In genomic region chr5:35737231-35737901, GRCm38 (mm10) we compare ENCODE assay signal across 9 mouse cellular contexts. TPM values are rescaled to one million over a fixed set of nuclear protein-coding genes. Genes with fewer than 3 reads are reported as not detected.
DNase-seq lines count a peak whose midpoint lies in the region; ATAC-seq lines count a peak whose summit lies in the region.
"Had no signal": no experiment of that assay in that cellular context is flagged by ENCODE, and none has a peak within 500 bp of the region (broad histone marks: within the 10 kb centered on the region; RNA-seq: fewer than 3 reads in every experiment).

No protein-coding gene starts in this region.

- H3K4me1 ChIP-seq in midbrain, embryonic 14.5 days (ENCODE audit: control insufficient read depth, insufficient read depth, low read length): no peaks in the 10 kb centered on the region
- no peaks in the 10 kb centered on the region for H3K4me1 ChIP-seq in midbrain, embryonic 15.5 days
- peaks cover 57% of the 10 kb centered on the region for H3K4me1 ChIP-seq in heart, embryonic 10.5 days

- H3K9me3 ChIP-seq in midbrain, embryonic 14.5 days (ENCODE audit: control insufficient read depth, low read length): no peaks in the 10 kb centered on the region
- H3K9me3 ChIP-seq in midbrain, embryonic 15.5 days: no peaks in the 10 kb centered on the region
- H3K9me3 ChIP-seq in heart, embryonic 10.5 days: no peaks in the 10 kb centered on the region
- H3K9me3 ChIP-seq: embryonic facial prominence, embryonic 12.5 days had no signal

- no peak overlapping the region for H3K4me2 ChIP-seq in midbrain, embryonic 14.5 days (ENCODE audit: low read length)
- no peak overlapping the region for H3K4me2 ChIP-seq in midbrain, embryonic 15.5 days
- H3K4me2 ChIP-seq: embryonic facial prominence, embryonic 12.5 days had no signal

- H3K9ac ChIP-seq in midbrain, embryonic 14.5 days (replicated peaks; ENCODE audit: low read length): no peak overlapping the region
- no peak overlapping the region for H3K9ac ChIP-seq in midbrain, embryonic 15.5 days
- H3K9ac ChIP-seq: embryonic facial prominence, embryonic 12.5 days had no signal

- H3K27ac ChIP-seq in midbrain, embryonic 14.5 days (replicated peaks; ENCODE audit: low read depth, low read length): no peak overlapping the region
- no peak overlapping the region for H3K27ac ChIP-seq in midbrain, embryonic 15.5 days
- peak overlapping the region; percentile 69 for H3K27ac ChIP-seq in heart, embryonic 10.5 days
- H3K27ac ChIP-seq: embryonic facial prominence, embryonic 12.5 days had no signal

- DNase-seq in midbrain, embryonic 14.5 days: peak; percentile 32
- no peak for DNase-seq in heart, embryonic 10.5 days (ENCODE audit: low spot score)
- DNase-seq in kidney, adult 8-10 months: peak; percentile 84 to 87
- peak; percentile 30 for DNase-seq in retina, postnatal 7 days (ENCODE audit: low read depth, low spot score)
- DNase-seq in left cerebral cortex, adult 9 months (ENCODE audit: low spot score in 2 of 2): no peak

- no peak for ATAC-seq in midbrain, embryonic 14.5 days (ENCODE audit: low FRiP score, low TSS enrichment)
- no peak for ATAC-seq in midbrain, embryonic 15.5 days (replicated peaks)
- no peak for ATAC-seq in granulocyte monocyte progenitor cell, adult 5-6 weeks (replicated peaks; ENCODE audit: poor library complexity, severe bottlenecking)
- ATAC-seq in megakaryocyte progenitor cell, adult 5-6 weeks (replicated peaks; ENCODE audit: poor library complexity): no peak

- WGBS in midbrain, embryonic 14.5 days: 82% methylated on average over 20 of the region's 20 CpGs
- 77% methylated on average over 20 of the region's 20 CpGs for WGBS in midbrain, embryonic 15.5 days
- 38% methylated on average over 20 of the region's 20 CpGs for WGBS in heart, embryonic 10.5 days

- no peaks in the 10 kb centered on the region for H3K27me3 ChIP-seq in midbrain, embryonic 14.5 days (ENCODE audit: control insufficient read depth, insufficient read depth, low read length)
- 0 out of 2 replicates have a peak, but pooled peaks cover 3% of the 10 kb centered on the region for H3K27me3 ChIP-seq in midbrain, embryonic 15.5 days (replicated peaks)
- H3K27me3 ChIP-seq in heart, embryonic 10.5 days (ENCODE audit: insufficient read depth, poor library complexity, severe bottlenecking): peaks cover 18% of the 10 kb centered on the region

- H3K4me3 ChIP-seq in midbrain, embryonic 14.5 days (replicated peaks; ENCODE audit: low read depth, low read length): no peak overlapping the region
- H3K4me3 ChIP-seq in midbrain, embryonic 15.5 days: no peak overlapping the region
- H3K4me3 ChIP-seq in heart, embryonic 10.5 days: 0 out of 2 replicates have a peak overlapping the region, but pooled peaks have one; percentile 15
- H3K4me3 ChIP-seq: embryonic facial prominence, embryonic 12.5 days had no signal

- H3K36me3 ChIP-seq in midbrain, embryonic 14.5 days (ENCODE audit: control insufficient read depth, insufficient read depth, low read length): no peaks in the 10 kb centered on the region
- H3K36me3 ChIP-seq in midbrain, embryonic 15.5 days (replicated peaks): no peaks in the 10 kb centered on the region
- H3K36me3 ChIP-seq in heart, embryonic 10.5 days: no peaks in the 10 kb centered on the region
- H3K36me3 ChIP-seq: embryonic facial prominence, embryonic 12.5 days had no signal

RNA-seq across cellular contexts. Expression of gene Sh3tc1, which starts 2.4 kb away (rescaled TPM):
- polyA plus RNA-seq in midbrain, embryonic 14.5 days (2014; fragmentation: Nextera tagmentation; extraction: Ambion mirVana): 1.7 and 2.2 TPM in 2 replicates
- polyA plus RNA-seq in midbrain, embryonic 15.5 days (2015; fragmentation: Nextera tagmentation; extraction: Ambion mirVana): 2.5 and 3.5 TPM in 2 replicates
- 7.8 and 13.1 TPM in 2 replicates for polyA plus RNA-seq in heart, embryonic 10.5 days (2016; fragmentation: Nextera tagmentation; extraction: Ambion mirVana)
- 3.9 and 26.5 TPM in 2 replicates for total RNA-seq in granulocyte monocyte progenitor cell, adult 5-6 weeks (2014; fragmentation: Nextera tagmentation)
- 3.9 and 5.1 TPM in 2 replicates for total RNA-seq in granulocyte monocyte progenitor cell, adult 5-6 weeks (2017)
- total RNA-seq in megakaryocyte progenitor cell, adult 5-6 weeks (2015): 2.7 and 4.1 TPM in 2 replicates
- total RNA-seq in megakaryocyte progenitor cell, adult 5-6 weeks (2017): 2.9 and 5.5 TPM in 2 replicates

RNA-seq across cellular contexts. Expression of gene Ablim2, which starts 20.3 kb away (rescaled TPM):
- 9.6 and 13.9 TPM in 2 replicates for polyA plus RNA-seq in midbrain, embryonic 14.5 days (2014; fragmentation: Nextera tagmentation; extraction: Ambion mirVana)
- polyA plus RNA-seq in midbrain, embryonic 15.5 days (2015; fragmentation: Nextera tagmentation; extraction: Ambion mirVana): 21.3 and 25.7 TPM in 2 replicates
- polyA plus RNA-seq in heart, embryonic 10.5 days (2016; fragmentation: Nextera tagmentation; extraction: Ambion mirVana): 1.7 and 2.6 TPM in 2 replicates
- 1.6 TPM in 1 of 2 replicates, not detected in the other for total RNA-seq in granulocyte monocyte progenitor cell, adult 5-6 weeks (2014; fragmentation: Nextera tagmentation)
- total RNA-seq in granulocyte monocyte progenitor cell, adult 5-6 weeks (2017): 0.22 TPM in 1 of 2 replicates, not detected in the other
- 0.59 TPM in 1 of 2 replicates, not detected in the other for total RNA-seq in megakaryocyte progenitor cell, adult 5-6 weeks (2015)
- total RNA-seq in megakaryocyte progenitor cell, adult 5-6 weeks (2017): 0.14 TPM in 1 of 2 replicates, not detected in the other

RNA-seq across cellular contexts. Expression of gene Htra3, which starts 57.8 kb away (rescaled TPM):
- polyA plus RNA-seq in midbrain, embryonic 14.5 days (2014; fragmentation: Nextera tagmentation; extraction: Ambion mirVana): 11.2 and 11.4 TPM in 2 replicates
- polyA plus RNA-seq in midbrain, embryonic 15.5 days (2015; fragmentation: Nextera tagmentation; extraction: Ambion mirVana): 14.9 and 15.2 TPM in 2 replicates
- 4.6 and 7.2 TPM in 2 replicates for polyA plus RNA-seq in heart, embryonic 10.5 days (2016; fragmentation: Nextera tagmentation; extraction: Ambion mirVana)
- total RNA-seq in granulocyte monocyte progenitor cell, adult 5-6 weeks (2014; fragmentation: Nextera tagmentation): not detected in 2 replicates
- total RNA-seq in granulocyte monocyte progenitor cell, adult 5-6 weeks (2017): not detected in 2 replicates
- not detected in 2 replicates for total RNA-seq in megakaryocyte progenitor cell, adult 5-6 weeks (2015)
- total RNA-seq in megakaryocyte progenitor cell, adult 5-6 weeks (2017): not detected in 2 replicates

Comparison
In these comparisons a context has a peak if more than half of its experiments do, and no peak if none do; other contexts are left out.
1. DNase-seq: peak in midbrain, embryonic 14.5 days (single experiment), kidney, adult 8-10 months (2 of 2) and retina, postnatal 7 days (single experiment); none in heart, embryonic 10.5 days (single experiment) and left cerebral cortex, adult 9 months (0 of 2).